Mouse (Mus musculus) limb, embryonic 14.5 days (tissue): Measurements from ENCODE around the gene Sult2b1. TPM values are rescaled to one million over a fixed set of nuclear protein-coding genes. Genes with fewer than 3 reads are reported as not detected.

ENCODE experiments used
- ATAC-seq: fragments of 200-750 bp; cut with Nextera tagmentation; 2 replicates; pipeline ENCODE4 v1.8.0; 2017; ENCODE audit warnings: low read depth, moderate number of reproducible peaks, moderate TSS enrichment; ENCODE audit not compliant: low FRiP score
- DNase-seq: peaks from one replicate; pipeline ENCODE4 v3.0.0-alpha.2; 2015; ENCODE audit warnings: low spot score
- H3K27ac ChIP-seq: fragments of 300-500 bp; sonication (generic); replicated peaks from 2 replicates; pipeline ENCODE4 v1.5.1; 2014; ENCODE audit warnings: low read depth, mild to moderate bottlenecking, low read length, moderate library complexity, mixed read lengths
- H3K27me3 ChIP-seq: fragments of 300-500 bp; sonication (generic); 2 replicates; pipeline ENCODE4 v1.6.1; 2014; ENCODE audit warnings: low read length, mixed read lengths; ENCODE audit not compliant: control insufficient read depth, insufficient read depth
- H3K36me3 ChIP-seq: fragments of 300-500 bp; sonication (generic); 2 replicates; pipeline ENCODE4 v1.6.1; 2014; ENCODE audit warnings: mild to moderate bottlenecking, low read length, moderate library complexity, mixed read lengths; ENCODE audit not compliant: control insufficient read depth, insufficient read depth
- H3K4me1 ChIP-seq: fragments of 300-500 bp; sonication (generic); 2 replicates; pipeline ENCODE4 v1.6.1; 2014; ENCODE audit warnings: antibody characterized with exemption, low read length, mixed read lengths; ENCODE audit not compliant: control insufficient read depth, insufficient read depth
- H3K4me2 ChIP-seq: fragments of 300-500 bp; sonication (generic); replicated peaks from 2 replicates; pipeline ENCODE4 v1.6.1; 2014; ENCODE audit warnings: low read depth, mild to moderate bottlenecking, low read length, moderate library complexity; ENCODE audit not compliant: severe bottlenecking
- H3K4me3 ChIP-seq: fragments of 300-500 bp; sonication (generic); replicated peaks from 2 replicates; pipeline ENCODE4 v1.5.1; 2014; ENCODE audit warnings: low read length
- H3K9ac ChIP-seq: fragments of 300-500 bp; sonication (generic); 2 replicates; pipeline ENCODE4 v1.6.1; 2014; ENCODE audit warnings: mild to moderate bottlenecking, low read depth, low read length, moderate library complexity; ENCODE audit not compliant: severe bottlenecking
- H3K9me3 ChIP-seq: fragments of 300-500 bp; sonication (generic); 2 replicates; pipeline ENCODE4 v1.6.1; 2016; ENCODE audit warnings: low read length; ENCODE audit not compliant: control insufficient read depth
- POLR2A ChIP-seq: fragments of 200-500 bp; IDR thresholded peaks from 2 replicates; pipeline ENCODE4 v1.8.0; 2012; ENCODE audit warnings: inconsistent platforms, mild to moderate bottlenecking, moderate library complexity, borderline replicate concordance; ENCODE audit not compliant: insufficient read depth, insufficient read length; ENCODE audit errors: extremely low read depth
- WGBS: fragments of 180-500 bp; shearing (Covaris S2); extraction: QIAGEN DNeasy Blood & Tissue Kit; methylation state at CpG from one replicate; pipeline ENCODE4 v1.1.7; 2014; 5-methylcytosine and 5-hydroxymethylcytosine counted together
- polyA plus RNA-seq, 2 experiments: library from polyadenylated mRNA; depleted of rRNA in 1 of 2; stranded (reverse) in 1 of 2; unstranded in 1 of 2; fragments of >200 nt; fragmentation: Nextera tagmentation in 1 of 2; extraction: Ambion mirVana in 1 of 2; gene quantifications; 2 replicates each; pipeline versions ENCODE4 v1.2.1 to v1.2.3; 2012 to 2014

Sult2b1 gene
- polyA plus RNA-seq, 2 experiments, result 8.9 to 31.7 TPM

DNA sequence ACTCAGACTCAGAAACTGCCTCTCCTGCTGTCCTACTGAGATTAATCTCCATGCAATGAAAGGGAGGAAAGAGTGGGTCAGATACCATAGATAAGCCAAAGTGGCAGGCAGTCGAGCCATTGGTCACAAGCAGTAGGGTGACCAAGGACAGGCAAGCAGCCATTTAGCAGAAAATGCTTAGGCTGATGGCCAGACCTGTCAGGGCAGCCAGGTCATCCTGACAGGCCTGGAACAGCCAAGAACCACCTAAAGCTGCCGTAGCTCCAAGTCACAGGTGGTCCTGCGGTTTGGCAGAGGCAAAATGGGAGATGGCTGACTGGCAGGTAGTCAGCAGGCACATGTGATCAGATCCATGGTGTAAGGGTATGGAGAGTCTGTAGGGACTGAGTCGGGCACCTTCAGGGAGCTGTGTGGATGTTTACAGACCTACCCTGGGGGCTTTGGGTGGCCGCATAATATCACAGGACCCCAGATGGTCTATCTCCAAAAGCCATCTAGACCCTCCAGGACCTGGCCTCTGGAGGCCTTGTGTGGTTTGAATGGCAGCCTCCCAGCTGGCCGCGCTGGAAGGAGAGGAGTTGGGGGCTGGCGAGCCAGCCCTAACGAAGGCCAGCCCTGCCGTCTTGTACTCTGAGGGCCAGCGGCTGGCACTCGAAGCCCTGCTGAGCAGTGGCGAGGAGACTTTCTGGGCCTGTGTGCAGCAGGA lies 62.7 kb downstream of the Sult2b1 start:
- Histone ChIP-seq H3K4me3 (no peak overlapping the region), H3K9ac (no peak overlapping the region), H3K27me3 (no peaks in the 10 kb centered on the region), H3K4me1 (peaks cover 9% of the 10 kb centered on the region), H3K27ac (no peak overlapping the region), H3K9me3 (no peaks in the 10 kb centered on the region), H3K4me2 (no peak overlapping the region), H3K36me3 (peaks cover 77% of the 10 kb centered on the region)
- no peak for DNase-seq
- WGBS, result 56% methylated on average over 13 of the region's 13 CpGs
- TF ChIP-seq POLR2A, result no peak
- no peak for ATAC-seq

DNA sequence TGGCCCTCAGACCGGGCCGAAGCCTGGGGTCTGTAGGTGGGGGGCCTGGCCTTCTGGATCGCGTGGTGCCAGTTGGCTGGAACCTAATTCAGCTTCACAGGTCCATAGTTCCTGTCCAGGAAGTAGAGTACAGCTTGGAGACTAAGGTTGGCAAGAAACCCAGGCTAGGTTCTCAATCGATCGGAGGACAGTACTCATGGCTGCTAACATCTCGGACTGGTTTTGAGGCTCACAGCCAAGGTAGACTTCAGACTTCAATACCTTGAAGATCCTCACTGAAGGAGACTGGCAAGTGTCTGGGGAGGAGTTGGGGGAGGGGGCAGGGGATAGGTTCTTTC lies 63.3 kb downstream of the Sult2b1 start:
- ATAC-seq (no peak), DNase-seq (no peak)
- H3K27me3 ChIP-seq, result no peaks in the 10 kb centered on the region
- 79% methylated on average over 7 of the region's 7 CpGs for WGBS
- H3K4me2 ChIP-seq, result no peak overlapping the region
- no peak overlapping the region for H3K9ac ChIP-seq
- TF ChIP-seq POLR2A, result no peak
- H3K4me3 ChIP-seq, result no peak overlapping the region
- peaks cover 72% of the 10 kb centered on the region for H3K36me3 ChIP-seq
- peaks cover 15% of the 10 kb centered on the region for H3K4me1 ChIP-seq
- H3K9me3 ChIP-seq, result no peaks in the 10 kb centered on the region
- H3K27ac ChIP-seq, result no peak overlapping the region

GRCm38 (mm10) chr7:45720413-45721233 lies 63.8 kb downstream of the Sult2b1 start, which contains the start of gene Fam83e:
Gene Fam83e, plus strand, starts transcription at chr7:45721212.
- no peak within 1 kb of the TSS for H3K4me2 ChIP-seq
- DNase-seq, result no peak
- H3K27me3 ChIP-seq, result no peaks in the 10 kb centered on the region
- peaks cover 67% of the 10 kb centered on the region for H3K36me3 ChIP-seq
- H3K27ac ChIP-seq, result no peak within 1 kb of the TSS
- no peak within 1 kb of the TSS for H3K9ac ChIP-seq
- ATAC-seq, result no peak
- no peak for TF ChIP-seq POLR2A
- WGBS, result 81% methylated on average over 14 of the region's 14 CpGs
- H3K9me3 ChIP-seq, result no peaks in the 10 kb centered on the region
- H3K4me3 ChIP-seq, result no peak within 1 kb of the TSS
- H3K4me1 ChIP-seq, result peaks cover 21% of the 10 kb centered on the region

DNA sequence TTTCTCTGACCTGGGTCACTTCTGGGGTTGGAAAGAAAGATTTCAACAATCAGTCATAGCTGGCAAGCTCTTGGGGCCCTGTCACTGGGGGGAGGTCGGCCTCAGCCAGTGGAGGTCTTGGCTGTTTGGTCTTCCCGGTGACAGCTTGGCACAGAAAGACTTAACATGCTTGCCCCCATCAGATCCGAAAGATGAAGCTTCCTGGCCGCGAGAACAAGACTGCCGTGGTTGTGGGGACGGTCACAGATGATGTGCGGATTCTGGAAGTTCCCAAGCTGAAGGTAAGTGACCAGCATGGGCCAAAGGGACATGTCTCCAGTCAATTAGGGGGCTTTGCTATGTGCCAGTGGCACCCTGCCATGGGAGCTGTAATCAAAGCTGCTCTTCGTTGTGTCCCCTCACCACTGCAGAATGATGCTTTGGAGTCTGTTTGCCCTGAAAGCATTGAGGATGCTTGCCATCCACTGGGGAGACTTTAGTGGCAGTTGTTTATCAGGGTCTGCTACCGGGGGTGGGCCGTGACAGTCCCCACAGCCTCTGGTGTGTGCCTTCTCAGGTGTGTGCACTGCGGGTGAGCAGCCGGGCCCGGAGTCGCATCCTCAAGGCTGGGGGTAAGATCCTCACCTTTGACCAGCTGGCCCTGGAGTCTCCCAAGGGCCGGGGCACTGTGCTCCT lies 64.6 kb downstream of the Sult2b1 start:
- Histone ChIP-seq H3K4me3 (peak overlapping the region; percentile 77; the same call in 1 of the 2 replicates), H3K27ac (no peak overlapping the region), H3K4me1 (peaks cover 24% of the 10 kb centered on the region), H3K9me3 (no peaks in the 10 kb centered on the region), H3K4me2 (peak overlapping the region; percentile 89; the same call in 1 of the 2 replicates), H3K27me3 (no peaks in the 10 kb centered on the region), H3K9ac (0 out of 2 replicates have a peak overlapping the region, but pooled peaks have one; percentile 96), H3K36me3 (peaks cover 62% of the 10 kb centered on the region)
- ATAC-seq (no peak), DNase-seq (no peak)
- 90% methylated on average over 15 of the region's 16 CpGs for WGBS
- TF ChIP-seq POLR2A, result no peak

DNA sequence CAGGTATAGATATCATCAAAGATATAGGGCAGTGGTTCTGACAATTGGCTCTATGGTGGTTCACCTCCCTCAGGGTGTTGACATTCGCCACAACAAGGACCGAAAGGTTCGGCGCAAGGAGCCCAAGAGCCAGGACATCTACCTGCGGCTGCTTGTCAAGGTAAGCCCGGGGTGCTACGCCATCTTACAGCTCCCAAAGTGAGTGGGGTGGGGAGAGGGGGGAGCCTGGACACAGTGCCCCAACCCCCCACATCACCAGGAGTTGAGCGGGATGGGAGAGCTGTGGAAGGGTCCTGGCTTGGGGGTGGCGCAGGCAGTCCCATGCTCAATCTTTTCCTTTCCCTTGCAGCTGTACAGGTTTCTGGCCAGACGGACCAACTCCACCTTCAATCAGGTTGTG lies 65.3 kb downstream of the Sult2b1 start:
- Histone ChIP-seq H3K27me3 (no peaks in the 10 kb centered on the region), H3K36me3 (peaks cover 55% of the 10 kb centered on the region), H3K4me3 (peak overlapping the region; percentile 77), H3K4me1 (peaks cover 29% of the 10 kb centered on the region), H3K27ac (no peak overlapping the region), H3K9ac (peak overlapping the region; percentile 96), H3K4me2 (peak overlapping the region; percentile 89), H3K9me3 (no peaks in the 10 kb centered on the region)
- ATAC-seq, result no peak
- no peak for DNase-seq
- TF ChIP-seq POLR2A, result no peak
- 81% methylated on average over 10 of the region's 10 CpGs for WGBS
